Mouse (Mus musculus): ENCODE results near the gene Gm3839. TPM values are rescaled to one million over a fixed set of nuclear protein-coding genes. Genes with fewer than 3 reads are reported as not detected.
"Not testable (repeated sequence)": the region's sequence is repeated elsewhere in the genome, so short reads cannot be mapped to it uniquely, and the experiment has no call there.

Gm3839 gene
- polyA plus RNA-seq (2015; fragmentation: Nextera tagmentation; extraction: Ambion mirVana), result 1.3 TPM in 2 replicates

- H3K4me3 ChIP-seq (ENCODE audit: low read length); H3K27me3 ChIP-seq (replicated peaks; ENCODE audit: control insufficient read depth, insufficient read depth, low read length); H3K4me1 ChIP-seq (ENCODE audit: control insufficient read depth, insufficient read depth, low read depth, low read length); H3K27ac ChIP-seq (ENCODE audit: low read depth, low read length); H3K9ac ChIP-seq (ENCODE audit: low read depth, low read length); H3K9me3 ChIP-seq (ENCODE audit: control insufficient read depth, low read length); ATAC-seq; H3K4me2 ChIP-seq (ENCODE audit: low read length); H3K36me3 ChIP-seq (ENCODE audit: control insufficient read depth, insufficient read depth, low read length): not testable (repeated sequence)
These were observed at the start of gene Gm3839 for GRCm38 (mm10) chr14:11356626-11357025. Gm3839 (minus strand) TSS chr14:11356726.

- H3K36me3 ChIP-seq (ENCODE audit: control insufficient read depth, insufficient read depth, low read length), result no peaks in the 10 kb centered on the region
- H3K4me2 ChIP-seq (ENCODE audit: low read length), result no peak overlapping the region
- no peak overlapping the region for H3K9ac ChIP-seq (ENCODE audit: low read depth, low read length)
- no peaks in the 10 kb centered on the region for H3K9me3 ChIP-seq (ENCODE audit: control insufficient read depth, low read length)
- no peak overlapping the region for H3K4me3 ChIP-seq (ENCODE audit: low read length)
- no peaks in the 10 kb centered on the region for H3K4me1 ChIP-seq (ENCODE audit: control insufficient read depth, insufficient read depth, low read depth, low read length)
- no peak for ATAC-seq
- no peak overlapping the region for H3K27ac ChIP-seq (ENCODE audit: low read depth, low read length)
- no peaks in the 10 kb centered on the region for H3K27me3 ChIP-seq (replicated peaks; ENCODE audit: control insufficient read depth, insufficient read depth, low read length)
- WGBS, result 70% methylated on average over 9 of the region's 9 CpGs
These were observed 49.1 kb upstream of the Gm3839 start for GRCm38 (mm10) chr14:11405661-11406060.

- H3K27ac ChIP-seq (ENCODE audit: low read depth, low read length), result no peak overlapping the region
- no peaks in the 10 kb centered on the region for H3K36me3 ChIP-seq (ENCODE audit: control insufficient read depth, insufficient read depth, low read length)
- no peaks in the 10 kb centered on the region for H3K4me1 ChIP-seq (ENCODE audit: control insufficient read depth, insufficient read depth, low read depth, low read length)
- no peak overlapping the region for H3K4me2 ChIP-seq (ENCODE audit: low read length)
- H3K9me3 ChIP-seq (ENCODE audit: control insufficient read depth, low read length), result no peaks in the 10 kb centered on the region
- no peak for ATAC-seq
- 86% methylated on average over 3 of the region's 3 CpGs for WGBS
- no peaks in the 10 kb centered on the region for H3K27me3 ChIP-seq (replicated peaks; ENCODE audit: control insufficient read depth, insufficient read depth, low read length)
- no peak overlapping the region for H3K9ac ChIP-seq (ENCODE audit: low read depth, low read length)
- H3K4me3 ChIP-seq (ENCODE audit: low read length), result no peak overlapping the region
These were observed 21.3 kb upstream of the Gm3839 start for GRCm38 (mm10) chr14:11377846-11378245.

GRCm38 (mm10) chr14:11375225-11375624 lies 18.7 kb upstream of the Gm3839 start:
- 92% methylated on average over 5 of the region's 5 CpGs for WGBS
- Histone ChIP-seq H3K27ac (ENCODE audit: low read depth, low read length) (no peak overlapping the region), H3K36me3 (ENCODE audit: control insufficient read depth, insufficient read depth, low read length) (no peaks in the 10 kb centered on the region), H3K4me3 (ENCODE audit: low read length) (no peak overlapping the region), H3K9ac (ENCODE audit: low read depth, low read length) (no peak overlapping the region), H3K4me1 (ENCODE audit: control insufficient read depth, insufficient read depth, low read depth, low read length) (no peaks in the 10 kb centered on the region), H3K27me3 (replicated peaks; ENCODE audit: control insufficient read depth, insufficient read depth, low read length) (no peaks in the 10 kb centered on the region), H3K9me3 (ENCODE audit: control insufficient read depth, low read length) (no peaks in the 10 kb centered on the region), H3K4me2 (ENCODE audit: low read length) (no peak overlapping the region)
- no peak for ATAC-seq

GRCm38 (mm10) chr14:11346086-11346485 lies 10.4 kb downstream of the Gm3839 start:
- no peak for ATAC-seq
- Histone ChIP-seq H3K36me3 (ENCODE audit: control insufficient read depth, insufficient read depth, low read length) (no peaks in the 10 kb centered on the region), H3K27me3 (replicated peaks; ENCODE audit: control insufficient read depth, insufficient read depth, low read length) (no peaks in the 10 kb centered on the region; the same call in 1 of the 2 replicates), H3K9me3 (ENCODE audit: control insufficient read depth, low read length) (peaks cover 5% of the 10 kb centered on the region), H3K4me3 (ENCODE audit: low read length) (no peak overlapping the region), H3K4me2 (ENCODE audit: low read length) (no peak overlapping the region), H3K27ac (ENCODE audit: low read depth, low read length) (no peak overlapping the region), H3K4me1 (ENCODE audit: control insufficient read depth, insufficient read depth, low read depth, low read length) (no peaks in the 10 kb centered on the region), H3K9ac (ENCODE audit: low read depth, low read length) (no peak overlapping the region)
- 82% methylated on average over 3 of the region's 3 CpGs for WGBS

- 51% methylated on average over 2 of the region's 2 CpGs for WGBS
- Histone ChIP-seq H3K9me3 (ENCODE audit: control insufficient read depth, low read length) (0 out of 2 replicates have a peak, but pooled peaks cover 4% of the 10 kb centered on the region), H3K9ac (ENCODE audit: low read depth, low read length) (no peak overlapping the region), H3K4me1 (ENCODE audit: control insufficient read depth, insufficient read depth, low read depth, low read length) (no peaks in the 10 kb centered on the region), H3K4me3 (ENCODE audit: low read length) (no peak overlapping the region), H3K4me2 (ENCODE audit: low read length) (no peak overlapping the region), H3K27me3 (replicated peaks; ENCODE audit: control insufficient read depth, insufficient read depth, low read length) (no peaks in the 10 kb centered on the region), H3K27ac (ENCODE audit: low read depth, low read length) (no peak overlapping the region), H3K36me3 (ENCODE audit: control insufficient read depth, insufficient read depth, low read length) (no peaks in the 10 kb centered on the region)
- no peak for ATAC-seq
These were observed 26.5 kb downstream of the Gm3839 start for GRCm38 (mm10) chr14:11329993-11330392.

GRCm38 (mm10) chr14:11307079-11307478 lies 49.4 kb downstream of the Gm3839 start:
- Histone ChIP-seq H3K27ac (ENCODE audit: low read depth, low read length) (no peak overlapping the region), H3K4me3 (ENCODE audit: low read length) (no peak overlapping the region), H3K9me3 (ENCODE audit: control insufficient read depth, low read length) (no peaks in the 10 kb centered on the region), H3K9ac (ENCODE audit: low read depth, low read length) (no peak overlapping the region), H3K4me2 (ENCODE audit: low read length) (no peak overlapping the region), H3K27me3 (replicated peaks; ENCODE audit: control insufficient read depth, insufficient read depth, low read length) (no peaks in the 10 kb centered on the region), H3K36me3 (ENCODE audit: control insufficient read depth, insufficient read depth, low read length) (no peaks in the 10 kb centered on the region), H3K4me1 (ENCODE audit: control insufficient read depth, insufficient read depth, low read depth, low read length) (no peaks in the 10 kb centered on the region)
- 33% methylated on average over 2 of the region's 2 CpGs for WGBS
- ATAC-seq, result no peak

- not testable (repeated sequence) for H3K27ac ChIP-seq (ENCODE audit: low read depth, low read length); H3K9ac ChIP-seq (ENCODE audit: low read depth, low read length); ATAC-seq; H3K36me3 ChIP-seq (ENCODE audit: control insufficient read depth, insufficient read depth, low read length); H3K27me3 ChIP-seq (replicated peaks; ENCODE audit: control insufficient read depth, insufficient read depth, low read length); H3K4me1 ChIP-seq (ENCODE audit: control insufficient read depth, insufficient read depth, low read depth, low read length); H3K4me3 ChIP-seq (ENCODE audit: low read length); H3K4me2 ChIP-seq (ENCODE audit: low read length); H3K9me3 ChIP-seq (ENCODE audit: control insufficient read depth, low read length)
- WGBS, result 84% methylated on average over 3 of the region's 3 CpGs
These were observed 68.6 kb downstream of the Gm3839 start for GRCm38 (mm10) chr14:11287956-11288355.

- H3K4me2 ChIP-seq (ENCODE audit: low read length), result no peak overlapping the region
- H3K9me3 ChIP-seq (ENCODE audit: control insufficient read depth, low read length), result no peaks in the 10 kb centered on the region
- no peak overlapping the region for H3K27ac ChIP-seq (ENCODE audit: low read depth, low read length)
- no peak for ATAC-seq
- H3K9ac ChIP-seq (ENCODE audit: low read depth, low read length), result no peak overlapping the region
- no peaks in the 10 kb centered on the region for H3K36me3 ChIP-seq (ENCODE audit: control insufficient read depth, insufficient read depth, low read length)
- H3K27me3 ChIP-seq (replicated peaks; ENCODE audit: control insufficient read depth, insufficient read depth, low read length), result no peaks in the 10 kb centered on the region
- WGBS, result 82% methylated on average over 4 of the region's 4 CpGs
- no peak overlapping the region for H3K4me3 ChIP-seq (ENCODE audit: low read length)
- H3K4me1 ChIP-seq (ENCODE audit: control insufficient read depth, insufficient read depth, low read depth, low read length), result no peaks in the 10 kb centered on the region
These were observed 99.3 kb downstream of the Gm3839 start for GRCm38 (mm10) chr14:11257161-11257705.

- Histone ChIP-seq H3K4me1 (ENCODE audit: control insufficient read depth, insufficient read depth, low read depth, low read length) (no peaks in the 10 kb centered on the region), H3K27ac (ENCODE audit: low read depth, low read length) (no peak overlapping the region), H3K4me3 (ENCODE audit: low read length) (no peak overlapping the region), H3K36me3 (ENCODE audit: control insufficient read depth, insufficient read depth, low read length) (no peaks in the 10 kb centered on the region), H3K27me3 (replicated peaks; ENCODE audit: control insufficient read depth, insufficient read depth, low read length) (no peaks in the 10 kb centered on the region), H3K9ac (ENCODE audit: low read depth, low read length) (no peak overlapping the region), H3K4me2 (ENCODE audit: low read length) (no peak overlapping the region), H3K9me3 (ENCODE audit: control insufficient read depth, low read length) (no peaks in the 10 kb centered on the region)
- no peak for ATAC-seq
These were observed 108.5 kb downstream of the Gm3839 start for GRCm38 (mm10) chr14:11248053-11248452.

All from hindbrain, embryonic 16.5 days (tissue).